Mouse (Mus musculus) kidney, adult 2 months (tissue): ENCODE results near the gene Klc2. TPM values are rescaled to one million over a fixed set of nuclear protein-coding genes. Genes with fewer than 3 reads are reported as not detected.

Experiments used
- DNase-seq: peaks from one replicate; pipeline ENCODE4 v3.0.0; 2021
- H3K27ac ChIP-seq: fragments of 200-500 bp; 2 replicates; pipeline ENCODE4 v1.5.1; 2012; ENCODE audit warnings: low read depth, low read length, control low read depth, inconsistent platforms; ENCODE audit not compliant: insufficient read depth
- H3K27me3 ChIP-seq: fragments of 200-500 bp; replicated peaks from 2 replicates; pipeline ENCODE4 v1.6.1; 2012; ENCODE audit warnings: mild to moderate bottlenecking, moderate library complexity, low read length, inconsistent platforms; ENCODE audit not compliant: control insufficient read depth, insufficient read depth
- H3K36me3 ChIP-seq: fragments of 200-500 bp; 2 replicates; pipeline ENCODE4 v1.6.1; 2012; ENCODE audit warnings: mild to moderate bottlenecking, moderate library complexity, low read length, inconsistent platforms; ENCODE audit not compliant: control insufficient read depth, insufficient read depth
- H3K4me1 ChIP-seq: fragments of 200-500 bp; 2 replicates; pipeline ENCODE4 v1.6.1; 2011; ENCODE audit warnings: low read length; ENCODE audit not compliant: control insufficient read depth, insufficient read depth
- H3K4me3 ChIP-seq: fragments of 200-500 bp; 2 replicates; pipeline ENCODE4 v1.5.1; 2011; ENCODE audit warnings: mild to moderate bottlenecking, low read depth, low read length, control low read depth; ENCODE audit not compliant: insufficient read depth
- CTCF ChIP-seq: fragments of 200-500 bp; conservative IDR thresholded peaks from 2 replicates; pipeline ENCODE4 v1.5.1; 2011; ENCODE audit warnings: low read depth, mild to moderate bottlenecking, control low read depth, low read length, moderate library complexity, mixed read lengths; ENCODE audit not compliant: insufficient read depth, insufficient read length
- POLR2A ChIP-seq: fragments of 200-500 bp; IDR thresholded peaks from one replicate; pipeline ENCODE4 v1.6.1; 2011; ENCODE audit warnings: low read depth, low read length, control low read depth
- WGBS: fragments of 180-500 bp; shearing (Covaris S2); methylation state at CpG from one replicate; pipeline ENCODE4 v1.1.7; 2018; 5-methylcytosine and 5-hydroxymethylcytosine counted together
- polyA plus RNA-seq: library from polyadenylated mRNA; depleted of rRNA; stranded (reverse); fragments of >200 nt; gene quantifications from 2 replicates; pipeline ENCODE4 v1.2.3, GENCODE M21; 2012

The Klc2 gene
- polyA plus RNA-seq, 1 experiment = 38.8 TPM

DNA sequence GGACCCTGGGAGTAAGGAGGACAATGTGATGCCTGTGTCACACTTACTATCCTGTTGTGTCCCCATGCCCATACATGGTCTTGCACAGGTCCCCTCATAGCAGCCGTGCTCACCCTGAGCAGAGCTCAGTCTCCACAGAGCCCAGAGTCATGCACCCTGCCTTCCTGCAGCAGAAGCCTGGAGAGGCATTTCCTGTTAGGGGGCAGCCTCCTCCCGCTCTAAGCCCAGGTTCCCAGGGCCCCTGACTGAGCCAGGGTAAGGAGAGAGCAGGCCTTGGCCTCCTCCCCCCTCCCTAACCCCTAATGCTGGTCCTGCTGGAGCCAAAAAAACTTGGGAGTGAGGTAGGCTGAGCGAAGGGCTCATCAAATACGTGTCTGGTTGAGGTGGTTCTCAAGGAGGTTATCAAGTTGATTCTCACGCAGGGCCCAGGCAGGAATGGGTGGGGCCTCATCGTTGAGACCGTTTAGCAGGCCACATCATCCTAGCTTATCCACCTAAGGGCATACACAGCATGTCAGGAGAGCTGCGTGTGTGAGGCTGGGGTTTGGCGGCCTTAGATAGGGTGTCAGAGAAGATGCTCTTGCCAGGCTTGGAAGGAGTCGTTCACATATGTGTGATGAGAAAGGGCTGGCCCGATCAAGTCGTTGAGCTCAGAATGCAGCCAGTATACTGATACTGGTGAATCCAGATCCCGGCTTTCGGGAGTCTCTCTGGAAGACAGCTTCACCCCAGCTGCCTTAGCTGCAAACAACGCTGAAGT lies 51.1 kb downstream of the Klc2 start:
- TF ChIP-seq POLR2A = no peak
- TF ChIP-seq CTCF = no peak
- Histone ChIP-seq H3K4me1 (no peaks in the 10 kb centered on the region; the same call in 1 of the 2 replicates), H3K36me3 (no peaks in the 10 kb centered on the region), H3K27me3 (no peaks in the 10 kb centered on the region), H3K4me3 (peak overlapping the region; percentile 6; the same call in 1 of the 2 replicates), H3K27ac (peak overlapping the region; percentile 9; the same call in 1 of the 2 replicates)
- WGBS = 22% methylated on average over 15 of the region's 15 CpGs
- peak; percentile 21 for DNase-seq

DNA sequence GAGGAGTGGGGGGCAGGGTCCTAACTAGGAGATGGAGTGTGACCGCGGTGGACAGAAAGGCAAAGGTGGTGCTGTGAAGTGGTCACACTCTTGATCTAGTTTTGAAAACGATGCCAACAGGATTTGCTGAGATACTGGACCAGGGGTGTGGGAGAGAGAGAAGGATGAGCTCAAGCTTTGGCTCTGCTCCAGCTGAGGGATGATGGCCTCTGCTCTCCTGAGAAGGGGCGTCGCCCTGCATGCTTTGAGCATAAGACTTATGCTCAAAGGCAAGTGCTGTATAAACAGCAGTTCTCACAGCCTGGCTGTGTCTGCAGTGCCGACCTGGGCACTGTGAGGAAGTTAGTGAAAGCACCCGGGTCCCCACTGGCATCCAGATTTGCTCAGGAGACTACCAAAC lies 53.3 kb downstream of the Klc2 start:
- H3K27ac ChIP-seq = no peak overlapping the region
- H3K4me1 ChIP-seq = no peaks in the 10 kb centered on the region; the same call in 1 of the 2 replicates
- no peaks in the 10 kb centered on the region for H3K36me3 ChIP-seq
- no peaks in the 10 kb centered on the region for H3K27me3 ChIP-seq
- 47% methylated on average over 7 of the region's 7 CpGs for WGBS
- no peak for DNase-seq
- no peak for TF ChIP-seq POLR2A
- no peak overlapping the region for H3K4me3 ChIP-seq

DNA sequence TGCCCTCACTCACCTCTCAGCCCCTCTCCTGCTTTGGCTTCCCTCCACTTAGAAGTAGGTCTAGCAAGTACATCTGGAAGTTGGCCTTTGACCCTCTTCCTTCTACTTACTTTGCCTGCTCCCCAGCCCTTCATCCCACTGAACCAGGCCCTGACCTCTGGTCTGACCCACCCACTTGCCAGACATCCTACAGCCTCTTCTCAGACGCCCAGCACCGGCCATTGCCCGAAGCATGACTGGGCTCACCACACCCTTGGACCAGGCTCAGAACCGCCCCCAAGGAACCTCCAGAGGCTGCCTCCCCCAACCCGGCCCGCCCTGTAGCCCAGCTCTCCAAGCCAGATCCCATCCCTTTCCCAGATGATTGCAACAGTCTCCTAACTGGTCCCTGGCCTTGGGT lies 55.9 kb downstream of the Klc2 start:
- Histone ChIP-seq H3K4me1 (no peaks in the 10 kb centered on the region; the same call in 1 of the 2 replicates), H3K4me3 (no peak overlapping the region), H3K36me3 (no peaks in the 10 kb centered on the region), H3K27ac (no peak overlapping the region), H3K27me3 (no peaks in the 10 kb centered on the region)
- DNase-seq = no peak
- 64% methylated on average over 6 of the region's 6 CpGs for WGBS
- TF ChIP-seq CTCF (no peak), POLR2A (no peak)

DNA sequence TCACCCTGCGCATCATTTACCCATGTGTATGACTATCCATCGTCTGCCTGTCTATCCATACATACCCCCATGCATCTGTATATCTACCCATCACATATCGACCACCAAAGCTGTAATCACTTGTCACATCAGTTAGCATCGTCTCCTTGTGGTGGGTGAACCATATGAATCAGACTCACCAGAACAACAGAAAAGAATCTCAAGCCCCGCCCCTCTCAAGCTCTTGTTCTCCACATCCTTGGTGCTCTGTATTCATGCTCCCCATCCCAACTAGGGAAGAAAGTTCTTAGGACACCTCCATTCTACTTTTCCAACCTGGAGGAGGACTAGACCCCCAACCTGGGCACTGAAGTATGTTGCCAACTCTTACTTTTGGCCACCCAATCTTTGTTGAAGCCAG lies 56.3 kb downstream of the Klc2 start:
- H3K27ac ChIP-seq = no peak overlapping the region
- WGBS = 88% methylated on average over 5 of the region's 5 CpGs
- no peaks in the 10 kb centered on the region for H3K36me3 ChIP-seq
- no peak for TF ChIP-seq POLR2A
- TF ChIP-seq CTCF = no peak
- H3K4me1 ChIP-seq = no peaks in the 10 kb centered on the region; the same call in 1 of the 2 replicates
- no peak for DNase-seq
- no peak overlapping the region for H3K4me3 ChIP-seq
- H3K27me3 ChIP-seq = no peaks in the 10 kb centered on the region

DNA sequence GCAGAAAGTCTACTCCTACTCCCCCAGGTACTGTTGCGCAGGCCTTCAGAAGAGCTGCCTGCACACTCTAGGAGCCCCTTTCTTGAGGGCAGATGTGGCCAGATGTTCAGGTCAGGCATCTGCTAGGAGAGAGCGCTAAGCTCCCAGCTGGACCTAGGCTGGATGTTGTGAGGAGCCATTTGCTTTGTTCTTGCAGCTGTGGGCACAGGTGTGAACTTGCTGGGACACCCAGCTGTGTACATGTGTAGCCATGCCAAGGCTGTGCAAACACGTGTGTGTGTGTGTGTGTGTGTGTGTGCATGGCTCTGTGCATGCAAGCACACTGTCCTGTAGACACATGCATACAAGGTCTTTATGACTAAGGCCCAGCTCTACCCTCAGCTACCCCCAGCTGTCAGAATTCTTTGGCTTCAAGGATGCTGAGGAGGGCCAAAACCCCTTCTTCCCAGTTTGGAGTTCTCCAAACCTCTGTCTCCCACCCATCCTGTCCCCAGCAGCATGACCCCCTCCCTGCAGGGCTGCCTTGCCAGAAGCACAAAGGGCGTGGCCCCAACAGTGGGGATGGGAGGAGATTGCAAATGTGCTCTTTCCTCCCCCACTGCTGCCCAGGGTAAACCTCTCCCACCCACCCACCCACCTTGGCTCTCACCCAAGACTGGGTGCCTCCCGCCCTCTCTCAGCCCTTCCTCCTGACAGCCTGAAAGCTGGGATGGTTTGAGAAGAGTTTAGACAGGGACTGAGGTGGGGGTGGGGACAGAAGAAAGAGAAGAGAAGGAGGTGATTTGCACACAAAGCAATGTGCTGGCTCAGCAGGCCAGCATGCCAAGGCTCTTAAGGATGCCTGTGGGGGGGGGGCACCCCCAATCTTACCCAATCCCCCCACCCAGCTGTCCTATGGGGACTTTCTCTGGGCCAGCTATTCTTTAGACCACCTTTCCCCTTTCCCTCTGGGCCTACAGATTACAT lies 57.7 kb downstream of the Klc2 start:
- Histone ChIP-seq H3K27ac (no peak overlapping the region), H3K4me3 (no peak overlapping the region), H3K4me1 (no peaks in the 10 kb centered on the region), H3K36me3 (no peaks in the 10 kb centered on the region), H3K27me3 (no peaks in the 10 kb centered on the region)
- 55% methylated on average over 5 of the region's 5 CpGs for WGBS
- no peak for DNase-seq
- TF ChIP-seq POLR2A = no peak

DNA sequence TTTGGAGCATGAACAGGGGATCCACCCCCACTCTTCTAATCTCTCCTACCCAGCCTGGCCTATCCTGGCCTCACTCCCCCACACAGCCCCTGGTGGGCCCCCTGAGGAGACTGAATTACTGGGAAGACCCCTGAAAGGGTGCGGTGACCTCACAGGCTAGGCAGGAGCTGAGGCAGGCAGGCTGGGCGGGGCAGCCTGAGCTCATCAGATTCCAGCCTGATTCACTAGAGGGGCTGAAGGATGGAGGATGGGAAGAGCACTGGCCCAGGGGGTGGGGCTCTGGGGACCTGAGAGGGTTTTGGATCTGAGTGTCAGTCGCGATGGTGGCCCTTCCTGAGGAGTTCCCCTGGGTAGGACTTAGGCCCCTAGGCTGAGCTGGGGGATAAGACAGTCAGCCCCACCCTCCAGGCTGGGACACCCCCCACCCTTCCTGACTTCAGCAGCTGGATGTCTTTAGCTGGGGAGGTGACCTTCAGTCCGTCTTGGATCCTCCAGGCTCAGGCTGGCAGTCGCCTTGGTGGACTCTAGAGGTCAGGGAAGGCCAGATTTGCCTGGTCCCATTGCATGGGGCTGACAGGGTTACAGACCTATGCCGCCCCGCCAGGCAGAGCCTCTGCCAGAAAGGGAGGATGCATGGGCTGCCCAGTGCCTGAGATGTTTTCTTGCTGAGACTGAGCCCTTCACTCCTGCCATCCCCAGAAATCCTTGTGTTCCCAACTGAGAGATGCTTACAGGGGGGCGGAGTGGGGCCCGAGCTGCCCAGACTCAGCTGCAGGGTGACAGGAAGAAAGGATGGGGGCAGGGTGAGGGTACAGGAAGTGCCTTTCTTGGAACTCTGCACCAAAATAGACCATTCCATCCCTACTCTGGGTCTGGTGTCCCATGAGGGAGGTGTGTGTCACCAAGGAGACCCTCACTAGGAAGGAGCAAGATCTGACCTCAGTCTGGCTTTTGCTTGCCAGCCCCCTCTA lies 59.3 kb downstream of the Klc2 start:
- no peaks in the 10 kb centered on the region for H3K4me1 ChIP-seq
- no peaks in the 10 kb centered on the region for H3K36me3 ChIP-seq
- TF ChIP-seq CTCF (no peak), POLR2A (no peak)
- WGBS = 26% methylated on average over 10 of the region's 10 CpGs
- peak; percentile 41 for DNase-seq
- H3K27ac ChIP-seq = peak overlapping the region; percentile 14; the same call in 1 of the 2 replicates
- no peak overlapping the region for H3K4me3 ChIP-seq
- H3K27me3 ChIP-seq = no peaks in the 10 kb centered on the region
